Mouse (Mus musculus) hindbrain, embryonic 15.5 days (tissue): ENCODE results near the gene Tyrp1. TPM values are rescaled to one million over a fixed set of nuclear protein-coding genes. Genes with fewer than 3 reads are reported as not detected.

Experiments used
- ATAC-seq: fragments of 200-750 bp; cut with Nextera tagmentation; 2 replicates; pipeline ENCODE4 v1.8.0; 2017; ENCODE audit warnings: low read depth, moderate number of reproducible peaks, moderate TSS enrichment; ENCODE audit not compliant: low FRiP score
- H3K27ac ChIP-seq: fragments of 300-500 bp; sonication (generic); replicated peaks from 2 replicates; pipeline ENCODE4 v1.5.1; 2015; ENCODE audit warnings: mild to moderate bottlenecking, inconsistent platforms
- H3K27me3 ChIP-seq: fragments of 300-500 bp; sonication (generic); 2 replicates; pipeline ENCODE4 v1.6.1; 2015; ENCODE audit warnings: control low read depth, inconsistent platforms
- H3K36me3 ChIP-seq: fragments of 300-500 bp; sonication (generic); 2 replicates; pipeline ENCODE4 v1.6.1; 2015; ENCODE audit warnings: control low read depth, inconsistent platforms
- H3K4me1 ChIP-seq: fragments of 300-500 bp; sonication (generic); replicated peaks from 2 replicates; pipeline ENCODE4 v1.6.1; 2015; ENCODE audit warnings: control low read depth, inconsistent platforms
- H3K4me2 ChIP-seq: fragments of 300-500 bp; sonication (generic); 2 replicates; pipeline ENCODE4 v1.6.1; 2015; ENCODE audit warnings: moderate library complexity, mild to moderate bottlenecking, inconsistent platforms
- H3K4me3 ChIP-seq: fragments of 300-500 bp; sonication (generic); 2 replicates; pipeline ENCODE4 v1.5.1; 2015; ENCODE audit warnings: mild to moderate bottlenecking, inconsistent platforms
- H3K9ac ChIP-seq: fragments of 300-500 bp; sonication (generic); 2 replicates; pipeline ENCODE4 v1.6.1; 2015; ENCODE audit warnings: inconsistent platforms
- H3K9me3 ChIP-seq: fragments of 300-500 bp; sonication (generic); 2 replicates; pipeline ENCODE4 v1.6.1; 2016; ENCODE audit warnings: control low read depth, inconsistent platforms
- WGBS: fragments of 180-500 bp; shearing (Covaris S2); methylation state at CpG from one replicate; pipeline ENCODE4 v1.1.7; 2015; 5-methylcytosine and 5-hydroxymethylcytosine counted together
- polyA plus RNA-seq: library from polyadenylated mRNA; unstranded; fragments of >200 nt; fragmentation: Nextera tagmentation; extraction: Ambion mirVana; gene quantifications from 2 replicates; pipeline ENCODE4 v1.2.1, GENCODE M21; 2015

Gene Tyrp1
- polyA plus RNA-seq, 1 experiment from 2014 or later, result 0.19 TPM

DNA sequence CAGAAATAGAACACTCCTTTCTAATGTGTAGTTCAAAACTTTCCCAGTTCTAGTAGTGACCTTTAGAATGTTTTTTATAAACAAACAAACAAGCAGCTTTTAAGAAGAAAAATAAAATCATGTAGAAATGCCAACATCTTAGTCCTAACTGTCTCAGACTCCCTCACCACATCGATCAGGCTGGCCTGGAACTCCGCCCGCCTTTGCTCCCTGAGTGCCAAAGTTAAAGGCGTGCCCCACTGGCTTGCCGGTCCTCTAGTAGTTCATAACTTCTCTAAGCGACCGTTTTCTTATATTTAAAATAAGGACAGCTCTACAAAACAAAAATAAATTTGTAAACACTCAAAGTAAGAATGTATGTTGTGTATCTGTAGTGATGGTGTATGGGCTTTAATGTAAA is 30.0 kb downstream of the Tyrp1 start:
- Histone ChIP-seq H3K4me2 (no peak overlapping the region), H3K27ac (no peak overlapping the region), H3K27me3 (no peaks in the 10 kb centered on the region; the same call in 1 of the 2 replicates), H3K4me3 (no peak overlapping the region), H3K9ac (no peak overlapping the region), H3K36me3 (no peaks in the 10 kb centered on the region), H3K4me1 (peaks cover 13% of the 10 kb centered on the region), H3K9me3 (no peaks in the 10 kb centered on the region)
- no peak for ATAC-seq
- WGBS, result 55% methylated on average over 7 of the region's 7 CpGs

DNA sequence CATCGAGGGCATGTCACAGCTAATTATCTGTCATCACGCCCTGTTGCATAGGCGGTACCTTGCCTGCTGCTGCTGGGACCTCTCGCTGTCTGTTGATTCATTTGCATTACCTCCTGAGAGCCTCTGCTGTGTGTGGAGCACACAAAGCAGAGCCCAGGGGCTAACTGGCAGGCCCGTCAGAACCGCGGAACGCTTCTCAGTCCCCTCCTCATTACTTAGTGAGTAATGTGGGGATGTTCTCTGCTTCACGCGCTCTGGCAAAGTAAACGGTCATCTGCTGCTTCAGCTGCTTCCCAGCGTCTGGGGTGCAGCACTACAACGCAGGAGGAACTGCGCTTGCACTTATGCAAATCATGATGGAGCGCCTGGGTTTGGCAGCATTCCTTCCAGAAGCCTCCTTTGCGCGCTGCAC is 30.6 kb downstream of the Tyrp1 start:
- Histone ChIP-seq H3K9ac (peak overlapping the region; percentile 35; the same call in 1 of the 2 replicates), H3K27me3 (no peaks in the 10 kb centered on the region; the same call in 1 of the 2 replicates), H3K27ac (peak overlapping the region; percentile 63), H3K4me1 (peaks cover 13% of the 10 kb centered on the region), H3K9me3 (no peaks in the 10 kb centered on the region), H3K4me3 (peak overlapping the region; percentile 30), H3K36me3 (no peaks in the 10 kb centered on the region), H3K4me2 (peak overlapping the region; percentile 61)
- peak; percentile 86 for ATAC-seq
- WGBS, result under 1% methylated on average over 17 of the region's 17 CpGs

DNA sequence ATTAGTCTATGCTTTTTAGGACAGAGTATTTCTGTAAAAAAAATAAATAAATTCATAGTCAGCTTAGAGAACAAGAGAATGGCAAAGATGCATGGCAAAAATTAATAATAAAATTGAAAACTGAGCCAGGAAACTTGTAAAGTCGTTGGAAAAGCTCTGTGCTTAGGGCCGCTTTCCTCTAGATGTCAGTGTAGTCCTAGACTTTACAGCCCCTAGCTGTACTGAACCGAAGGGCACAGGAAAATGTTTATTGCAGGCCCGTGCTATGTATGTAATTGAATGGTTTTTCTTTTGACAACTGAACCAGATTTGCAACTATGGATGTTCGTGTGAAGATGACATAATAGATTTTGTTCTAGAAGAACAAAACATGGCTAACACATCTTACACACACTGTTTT is 32.1 kb downstream of the Tyrp1 start:
- 17% methylated on average over 5 of the region's 5 CpGs for WGBS
- Histone ChIP-seq H3K9me3 (no peaks in the 10 kb centered on the region), H3K27ac (no peak overlapping the region), H3K4me3 (no peak overlapping the region), H3K9ac (no peak overlapping the region), H3K36me3 (no peaks in the 10 kb centered on the region), H3K4me1 (peaks cover 13% of the 10 kb centered on the region), H3K4me2 (no peak overlapping the region), H3K27me3 (no peaks in the 10 kb centered on the region; the same call in 1 of the 2 replicates)
- peak; percentile 78 for ATAC-seq

- no peak for ATAC-seq
- Histone ChIP-seq H3K36me3 (no peaks in the 10 kb centered on the region), H3K4me2 (no peak overlapping the region), H3K4me3 (no peak overlapping the region), H3K9ac (no peak overlapping the region), H3K9me3 (no peaks in the 10 kb centered on the region), H3K27ac (no peak overlapping the region), H3K27me3 (no peaks in the 10 kb centered on the region; the same call in 1 of the 2 replicates), H3K4me1 (peaks cover 3% of the 10 kb centered on the region; the same call in 1 of the 2 replicates)
- WGBS, result 48% methylated on average over 2 of the region's 2 CpGs
Observed at GRCm38 (mm10) chr4:80869598-80869997, 35.7 kb downstream of the Tyrp1 start.

- 40% methylated on average over 6 of the region's 6 CpGs for WGBS
- ATAC-seq, result no peak
- Histone ChIP-seq H3K4me2 (no peak overlapping the region), H3K4me1 (no peaks in the 10 kb centered on the region), H3K9me3 (no peaks in the 10 kb centered on the region), H3K9ac (no peak overlapping the region), H3K27me3 (no peaks in the 10 kb centered on the region; the same call in 1 of the 2 replicates), H3K36me3 (no peaks in the 10 kb centered on the region), H3K4me3 (no peak overlapping the region), H3K27ac (no peak overlapping the region)
Observed at GRCm38 (mm10) chr4:80872847-80873644, 39.1 kb downstream of the Tyrp1 start.

DNA sequence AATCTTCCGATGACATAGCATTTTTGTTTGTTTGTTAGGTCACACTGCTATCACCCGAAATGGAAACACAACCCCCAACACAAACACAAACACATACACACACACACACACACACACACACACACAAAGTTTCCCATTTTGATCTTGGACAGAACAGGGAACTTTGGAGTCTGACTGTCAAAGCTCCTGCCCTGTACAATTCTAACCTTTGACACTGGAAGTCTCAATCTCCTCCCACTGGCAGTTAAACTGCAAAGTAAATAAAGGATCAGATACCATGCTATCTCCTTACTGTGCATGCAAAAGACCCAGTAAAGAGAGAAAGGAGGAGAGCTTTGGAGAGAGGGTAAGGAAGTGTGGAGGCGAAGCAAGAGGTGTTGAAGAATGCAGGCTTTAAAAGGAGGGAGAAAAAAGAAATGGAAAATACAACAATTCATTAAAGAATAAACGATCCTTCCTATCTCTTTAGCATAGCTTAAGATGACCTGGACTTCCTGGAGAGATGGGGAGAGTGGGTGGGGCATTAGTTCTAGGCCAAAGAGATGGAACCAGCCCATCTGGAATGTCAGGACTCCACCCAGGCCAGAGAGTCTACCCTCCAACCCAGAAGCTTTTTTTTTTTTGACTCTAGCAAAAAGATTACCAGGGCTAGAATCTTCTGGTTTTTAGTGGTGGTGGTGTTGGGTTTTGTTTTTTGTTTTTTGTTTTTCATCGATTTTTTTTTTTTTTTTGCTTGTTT is 40.4 kb downstream of the Tyrp1 start:
- 57% methylated on average over 5 of the region's 5 CpGs for WGBS
- H3K27ac ChIP-seq, result no peak overlapping the region
- ATAC-seq, result no peak

DNA sequence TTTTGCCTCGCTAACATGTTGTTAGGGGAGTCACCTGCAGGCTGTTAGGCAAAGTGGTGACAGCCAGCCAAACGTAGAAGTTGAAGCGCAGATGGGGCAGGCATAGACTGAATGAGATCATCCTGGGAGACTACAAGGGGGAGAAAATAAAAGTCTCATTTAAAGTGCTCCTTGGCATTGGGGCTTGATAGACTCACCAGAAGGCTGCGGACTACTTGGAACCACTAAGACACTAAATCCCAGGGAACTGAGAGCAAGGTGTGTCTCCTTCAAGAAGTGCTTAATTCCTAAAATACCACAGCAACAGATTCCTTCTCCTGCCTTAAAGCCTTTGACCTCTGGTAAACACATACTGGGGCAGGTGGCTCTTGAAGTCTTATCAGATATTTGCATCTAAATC is 41.1 kb downstream of the Tyrp1 start:
- Histone ChIP-seq H3K4me2 (no peak overlapping the region), H3K36me3 (no peaks in the 10 kb centered on the region), H3K27me3 (no peaks in the 10 kb centered on the region), H3K9me3 (no peaks in the 10 kb centered on the region), H3K4me1 (no peaks in the 10 kb centered on the region), H3K4me3 (no peak overlapping the region), H3K9ac (no peak overlapping the region), H3K27ac (no peak overlapping the region)
- WGBS, result 71% methylated on average over 4 of the region's 4 CpGs
- no peak for ATAC-seq

More for the DNA sequence above, 40.4 kb downstream of the Tyrp1 start:
- Histone ChIP-seq H3K9me3 (no peaks in the 10 kb centered on the region), H3K9ac (no peak overlapping the region), H3K27me3 (no peaks in the 10 kb centered on the region), H3K4me3 (no peak overlapping the region), H3K4me1 (no peaks in the 10 kb centered on the region), H3K4me2 (no peak overlapping the region), H3K36me3 (no peaks in the 10 kb centered on the region)

DNA sequence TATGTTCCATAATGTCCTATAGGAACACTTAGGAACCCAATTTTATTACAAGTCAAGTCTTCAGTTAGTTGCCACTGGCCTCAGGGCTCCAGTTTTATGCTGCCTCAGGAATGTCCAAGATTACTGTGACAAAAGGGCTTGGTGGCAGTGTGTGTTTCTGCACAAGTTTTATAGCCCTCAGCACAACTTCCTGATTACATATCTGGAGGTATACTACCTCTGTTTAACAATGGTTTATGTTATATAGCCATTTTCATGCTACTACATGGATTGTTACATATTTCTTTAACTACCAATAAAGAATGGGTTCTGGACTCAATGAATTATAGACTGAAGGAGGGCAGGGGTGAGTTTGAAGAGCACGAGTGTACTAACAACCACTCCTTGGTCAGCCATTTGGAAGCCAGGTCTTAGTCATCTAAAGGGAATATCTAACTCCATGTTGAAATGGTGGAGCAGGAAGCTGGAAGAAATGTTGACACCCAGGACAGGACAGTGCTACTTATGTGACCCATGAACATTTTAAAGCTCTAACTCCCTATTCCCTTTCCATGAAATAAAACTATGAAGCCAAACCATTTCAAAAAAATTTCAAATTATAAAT is 48.2 kb downstream of the Tyrp1 start:
- 95% methylated on average over 1 of the region's 1 CpGs for WGBS
- no peak for ATAC-seq
- H3K9ac ChIP-seq, result no peak overlapping the region
- H3K36me3 ChIP-seq, result no peaks in the 10 kb centered on the region
- H3K4me2 ChIP-seq, result no peak overlapping the region
- H3K27ac ChIP-seq, result no peak overlapping the region
- H3K4me3 ChIP-seq, result no peak overlapping the region
- no peaks in the 10 kb centered on the region for H3K4me1 ChIP-seq
- H3K27me3 ChIP-seq, result no peaks in the 10 kb centered on the region
- no peaks in the 10 kb centered on the region for H3K9me3 ChIP-seq

DNA sequence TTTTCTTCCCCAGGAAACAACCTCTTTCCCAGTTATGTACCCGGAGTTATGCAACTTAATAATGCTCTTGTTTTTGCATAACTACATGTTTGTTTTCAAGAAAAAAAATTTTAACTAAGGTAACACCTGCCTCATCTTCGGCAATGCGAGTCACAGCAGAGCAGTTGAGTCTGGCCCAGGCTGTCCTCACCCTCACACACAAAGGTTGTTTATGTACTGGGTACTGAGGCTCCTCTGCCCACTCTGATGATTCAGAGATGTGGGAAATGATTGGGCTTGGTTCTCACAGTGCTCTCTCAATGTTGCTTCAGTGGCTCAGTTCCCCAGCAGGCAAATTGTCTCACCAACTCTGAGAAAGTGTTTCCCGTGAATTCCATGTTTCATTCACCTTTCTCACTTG is 52.7 kb downstream of the Tyrp1 start:
- ATAC-seq, result no peak
- 88% methylated on average over 4 of the region's 4 CpGs for WGBS
- H3K9me3 ChIP-seq, result no peaks in the 10 kb centered on the region
- H3K4me3 ChIP-seq, result no peak overlapping the region
- no peak overlapping the region for H3K27ac ChIP-seq
- no peaks in the 10 kb centered on the region for H3K36me3 ChIP-seq
- H3K4me1 ChIP-seq, result no peaks in the 10 kb centered on the region
- no peak overlapping the region for H3K4me2 ChIP-seq
- H3K27me3 ChIP-seq, result no peaks in the 10 kb centered on the region
- no peak overlapping the region for H3K9ac ChIP-seq

- H3K27ac ChIP-seq, result no peak overlapping the region
- no peaks in the 10 kb centered on the region for H3K4me1 ChIP-seq
- H3K36me3 ChIP-seq, result no peaks in the 10 kb centered on the region
- ATAC-seq, result no peak
- H3K9me3 ChIP-seq, result no peaks in the 10 kb centered on the region
- no peaks in the 10 kb centered on the region for H3K27me3 ChIP-seq
- H3K9ac ChIP-seq, result no peak overlapping the region
- WGBS, result 96% methylated on average over 6 of the region's 6 CpGs
- no peak overlapping the region for H3K4me2 ChIP-seq
- H3K4me3 ChIP-seq, result no peak overlapping the region
Observed at GRCm38 (mm10) chr4:80891004-80891403, 57.1 kb downstream of the Tyrp1 start.

DNA sequence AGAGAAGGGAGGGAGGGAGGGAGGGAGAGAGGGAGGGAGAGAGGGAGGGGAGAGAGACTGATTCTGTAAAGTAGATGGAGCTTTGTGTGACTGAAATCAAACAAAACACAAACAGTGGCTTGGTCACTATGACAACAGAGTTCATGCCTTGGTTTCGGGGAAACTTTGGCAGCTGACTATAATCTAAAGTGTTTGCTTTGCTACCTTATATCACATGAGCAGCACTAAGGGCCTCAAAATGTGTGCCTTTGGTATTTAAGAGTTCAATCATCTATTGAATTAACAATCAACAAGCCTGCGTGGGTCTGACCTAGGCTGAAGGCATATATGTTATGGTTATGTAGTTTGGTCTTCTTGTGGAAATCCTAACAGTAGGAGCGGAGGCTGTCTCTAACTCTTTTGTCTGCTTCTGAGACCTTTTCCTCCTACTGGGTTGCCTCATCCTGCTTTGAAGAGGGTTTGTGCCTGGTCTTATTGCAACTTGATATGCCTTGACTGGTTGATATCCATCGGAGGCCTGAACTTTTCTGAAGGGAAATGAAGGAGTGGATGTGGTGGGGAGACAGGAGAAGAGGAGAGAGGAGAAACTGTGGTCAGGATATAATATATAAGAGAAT is 61.5 kb downstream of the Tyrp1 start:
- H3K4me3 ChIP-seq, result no peak overlapping the region
- no peaks in the 10 kb centered on the region for H3K36me3 ChIP-seq
- WGBS, result 68% methylated on average over 4 of the region's 4 CpGs
- H3K9ac ChIP-seq, result no peak overlapping the region
- ATAC-seq, result no peak
- no peak overlapping the region for H3K27ac ChIP-seq
- no peaks in the 10 kb centered on the region for H3K9me3 ChIP-seq
- H3K27me3 ChIP-seq, result no peaks in the 10 kb centered on the region
- no peak overlapping the region for H3K4me2 ChIP-seq
- H3K4me1 ChIP-seq, result no peaks in the 10 kb centered on the region
